Mouse (Mus musculus) kidney, postnatal 36 days (tissue): Measurements from ENCODE around the gene Tet3.

Source experiments
- DNase-seq, 2 experiments: peaks; one replicate each; pipeline ENCODE4 v3.0.0; 2021 to 2022; ENCODE audit warnings: mixed read lengths in 2 of 2

Tet3 gene

DNA sequence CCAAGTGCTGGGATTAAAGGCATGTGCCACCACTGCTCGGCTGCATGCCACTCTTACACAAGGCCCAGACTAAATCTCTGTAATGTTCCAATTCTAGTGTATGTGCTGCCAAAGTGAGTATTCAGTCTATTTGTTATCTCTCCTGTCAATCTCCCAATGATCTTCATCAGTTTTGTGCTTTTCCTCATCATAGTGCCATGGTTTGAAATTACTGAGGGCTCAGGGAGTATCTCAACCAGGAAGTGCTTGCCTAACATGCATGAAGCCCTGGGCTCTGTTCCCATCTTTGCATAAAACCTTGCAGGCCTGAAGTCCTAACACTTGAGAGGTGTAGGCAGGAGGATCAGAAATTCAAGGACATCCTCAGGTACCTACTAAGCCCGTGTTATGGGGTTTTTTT, 136.1 kb downstream of the Tet3 start:
- DNase-seq: no peak

DNA sequence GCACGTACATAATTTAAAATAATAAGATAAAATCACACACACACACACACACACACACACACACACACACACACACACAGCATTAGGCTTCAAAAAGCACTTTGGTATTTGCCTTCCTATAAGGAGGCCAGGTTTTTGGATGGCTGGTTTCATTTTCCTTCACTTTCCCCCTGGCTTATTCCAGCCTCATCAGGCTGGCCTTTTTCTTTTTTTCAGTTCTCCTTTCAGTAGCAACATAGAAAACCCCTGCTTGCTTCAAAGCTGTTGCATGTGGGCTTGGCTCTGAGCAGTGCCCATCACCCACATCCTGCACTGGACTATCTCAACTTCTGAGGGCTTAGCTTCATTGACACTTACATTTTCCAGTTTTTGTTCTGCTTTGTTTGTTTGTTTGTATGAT, 137.0 kb downstream of the Tet3 start:
- DNase-seq: no peak

- peak; percentile 94 to 96 for DNase-seq
Observed at GRCm38 (mm10) chr6:83317108-83317741, 141.7 kb downstream of the Tet3 start.

DNA sequence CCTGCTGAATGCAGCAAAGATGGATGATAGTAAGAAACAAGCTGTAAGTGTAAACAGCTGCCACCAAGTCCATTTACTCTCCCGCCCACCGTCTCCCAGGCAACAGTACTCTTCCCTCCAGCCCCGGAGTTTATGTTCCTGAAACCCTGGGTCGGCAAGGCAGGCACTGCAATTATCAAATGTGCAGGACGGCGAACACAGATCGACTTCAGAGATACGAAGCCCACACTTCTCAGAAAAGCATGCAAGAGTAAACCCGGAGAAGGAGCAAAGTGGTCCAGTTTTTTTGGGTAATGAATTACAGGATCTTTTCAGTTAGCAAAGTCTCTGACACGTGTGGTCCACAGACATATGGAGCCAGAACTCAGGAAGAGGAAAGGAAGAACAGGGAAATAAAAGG, 142.9 kb downstream of the Tet3 start:
- DNase-seq: peak in 1 of 2 experiments; percentile 17

DNA sequence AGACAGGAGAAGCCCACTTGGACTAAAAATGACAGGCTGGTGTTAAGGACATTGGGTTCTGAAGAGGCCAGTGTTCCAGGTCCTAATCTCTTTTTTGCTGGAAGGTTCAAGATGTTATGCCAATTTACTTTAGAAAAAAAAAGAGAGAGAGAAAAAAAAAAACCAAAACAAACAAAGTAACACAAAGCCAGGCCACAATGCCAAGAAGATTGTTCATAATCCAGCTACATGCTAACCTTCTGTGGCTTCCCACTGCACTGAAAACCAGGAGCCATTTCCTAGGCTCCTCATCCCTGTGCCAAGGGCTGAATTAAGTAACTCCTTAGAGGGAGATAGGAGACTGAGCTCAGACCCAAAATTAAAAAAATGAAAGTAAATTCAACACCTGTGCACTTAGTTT, 143.6 kb downstream of the Tet3 start:
- DNase-seq: no peak

GRCm38 (mm10) chr6:83312514-83312913, 146.4 kb downstream of the Tet3 start:
- DNase-seq: no peak
